Mouse (Mus musculus) forebrain, embryonic 12.5 days (tissue): ENCODE results near the gene Dhx40. TPM values are rescaled to one million over a fixed set of nuclear protein-coding genes. Genes with fewer than 3 reads are reported as not detected.

Experiments
- ATAC-seq: fragments of 200-750 bp; cut with Nextera tagmentation; 2 replicates; pipeline ENCODE4 v1.8.0; 2017; ENCODE audit warnings: moderate TSS enrichment; ENCODE audit not compliant: low FRiP score
- H3K27ac ChIP-seq: fragments of 300-500 bp; sonication (generic); 2 replicates; pipeline ENCODE4 v1.5.1; 2016; ENCODE audit warnings: mild to moderate bottlenecking
- H3K27me3 ChIP-seq: fragments of 300-500 bp; sonication (generic); 2 replicates; pipeline ENCODE4 v1.6.1; 2016; ENCODE audit warnings: mild to moderate bottlenecking
- H3K36me3 ChIP-seq: fragments of 300-500 bp; sonication (generic); replicated peaks from 2 replicates; pipeline ENCODE4 v1.6.1; 2016; ENCODE audit warnings: mild to moderate bottlenecking
- H3K4me1 ChIP-seq: fragments of 300-500 bp; sonication (generic); 2 replicates; pipeline ENCODE4 v1.6.1; 2016
- H3K4me2 ChIP-seq: fragments of 300-500 bp; sonication (generic); 2 replicates; pipeline ENCODE4 v1.6.1; 2016; ENCODE audit warnings: mild to moderate bottlenecking, moderate library complexity
- H3K4me3 ChIP-seq: fragments of 300-500 bp; sonication (generic); replicated peaks from 2 replicates; pipeline ENCODE4 v1.5.1; 2016; ENCODE audit warnings: mild to moderate bottlenecking
- H3K9ac ChIP-seq: fragments of 300-500 bp; sonication (generic); 2 replicates; pipeline ENCODE4 v1.6.1; 2016; ENCODE audit warnings: mild to moderate bottlenecking
- H3K9me3 ChIP-seq: fragments of 300-500 bp; sonication (generic); 2 replicates; pipeline ENCODE4 v1.6.1; 2016
- WGBS: fragments of 180-500 bp; shearing (Covaris S2); methylation state at CpG from one replicate; pipeline ENCODE4 v1.1.7; 2016; 5-methylcytosine and 5-hydroxymethylcytosine counted together
- polyA plus RNA-seq: library from polyadenylated mRNA; unstranded; fragments of >200 nt; fragmentation: Nextera tagmentation; extraction: Ambion mirVana; gene quantifications from 2 replicates; pipeline ENCODE4 v1.2.1, GENCODE M21; 2016

The Dhx40 gene
- polyA plus RNA-seq, 1 experiment from 2014 or later = 44.0 TPM

DNA sequence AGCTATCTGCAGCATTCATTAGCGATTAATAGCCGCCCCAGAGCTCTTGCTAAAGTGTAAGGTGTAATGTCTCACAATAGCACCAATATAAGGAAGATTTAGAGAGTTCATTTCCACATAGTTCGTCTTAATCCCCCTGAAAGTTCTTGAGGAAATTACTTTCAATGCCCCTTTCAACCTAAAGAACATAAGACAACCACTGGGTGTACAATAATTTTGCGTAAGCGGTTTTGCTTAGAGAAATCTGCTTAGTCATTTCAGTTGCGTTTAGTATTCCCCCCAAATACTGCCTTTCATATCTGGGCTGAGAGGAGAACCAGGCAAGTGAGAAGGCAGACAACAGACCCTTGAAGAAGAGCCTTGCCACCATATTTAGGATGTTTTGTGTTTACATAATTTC is 49.0 kb downstream of the Dhx40 start:
- H3K4me1 ChIP-seq = peaks cover 25% of the 10 kb centered on the region
- peak overlapping the region; percentile 72 for H3K4me2 ChIP-seq
- 39% methylated on average over 6 of the region's 6 CpGs for whole genome bisulfite sequencing
- no peaks in the 10 kb centered on the region for H3K9me3 ChIP-seq
- no peaks in the 10 kb centered on the region for H3K36me3 ChIP-seq
- peak overlapping the region; percentile 84 for H3K9ac ChIP-seq
- peak overlapping the region; percentile 96 for H3K27ac ChIP-seq
- no peak for ATAC-seq
- H3K4me3 ChIP-seq = peak overlapping the region; percentile 96
- no peaks in the 10 kb centered on the region for H3K27me3 ChIP-seq

DNA sequence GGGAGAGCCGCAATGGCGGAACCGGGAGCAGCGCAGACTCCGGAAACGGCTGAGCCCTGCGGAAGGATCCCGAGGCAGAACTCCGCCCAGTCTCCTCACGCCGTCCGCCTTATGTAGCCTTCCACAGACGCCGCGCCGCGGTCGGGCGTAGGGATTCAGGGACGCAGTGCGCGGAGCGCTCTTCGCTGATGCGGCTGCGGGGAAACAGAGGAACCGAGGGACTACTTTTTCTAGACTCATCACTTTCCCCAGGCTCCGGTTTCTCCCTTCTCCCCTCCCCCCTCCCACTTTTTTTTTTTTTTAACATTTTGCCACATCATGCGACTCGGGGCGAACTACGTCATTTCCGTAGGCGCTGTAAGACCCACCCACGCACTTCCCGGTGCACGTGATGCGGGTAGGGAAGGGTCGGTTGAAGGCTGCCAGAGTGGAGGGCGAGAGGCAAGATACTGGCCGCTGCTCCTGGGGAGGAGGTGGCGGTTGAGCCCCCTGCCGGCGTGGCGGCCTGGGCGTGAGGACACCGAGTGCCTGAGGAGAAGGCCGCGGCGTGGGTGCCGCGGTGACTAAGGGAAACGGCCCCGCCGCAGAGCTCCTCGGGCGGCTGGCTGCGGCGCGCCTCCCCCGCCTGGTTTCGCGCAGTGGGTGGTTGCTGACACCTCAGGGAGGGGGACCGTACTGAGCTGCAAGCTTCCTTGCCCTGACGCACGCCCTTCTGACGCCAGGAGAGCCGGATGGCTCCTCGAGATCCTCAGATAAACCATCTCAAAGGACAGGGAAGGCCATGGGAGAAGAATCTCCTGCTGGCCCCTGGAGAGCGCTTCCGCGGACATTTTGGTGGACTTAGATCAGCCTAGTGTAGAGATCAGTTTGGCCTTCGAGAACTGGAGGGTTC is 49.8 kb downstream of the Dhx40 start, which contains the start of gene Cltc:
TSS of gene Cltc (minus strand) at position 86 of the 892 bp plus-strand sequence.
- WGBS = under 1% methylated on average over 73 of the region's 73 CpGs
- H3K9me3 ChIP-seq = no peaks in the 10 kb centered on the region
- peak within 1 kb of the TSS; percentile 96 for H3K27ac ChIP-seq
- peak; percentile 97 for ATAC-seq
- no peaks in the 10 kb centered on the region for H3K36me3 ChIP-seq
- H3K4me3 ChIP-seq = peak within 1 kb of the TSS; percentile 96
- H3K9ac ChIP-seq = peak within 1 kb of the TSS; percentile 96
- no peaks in the 10 kb centered on the region for H3K27me3 ChIP-seq
- H3K4me2 ChIP-seq = peak within 1 kb of the TSS; percentile 87
- peaks cover 25% of the 10 kb centered on the region for H3K4me1 ChIP-seq

DNA sequence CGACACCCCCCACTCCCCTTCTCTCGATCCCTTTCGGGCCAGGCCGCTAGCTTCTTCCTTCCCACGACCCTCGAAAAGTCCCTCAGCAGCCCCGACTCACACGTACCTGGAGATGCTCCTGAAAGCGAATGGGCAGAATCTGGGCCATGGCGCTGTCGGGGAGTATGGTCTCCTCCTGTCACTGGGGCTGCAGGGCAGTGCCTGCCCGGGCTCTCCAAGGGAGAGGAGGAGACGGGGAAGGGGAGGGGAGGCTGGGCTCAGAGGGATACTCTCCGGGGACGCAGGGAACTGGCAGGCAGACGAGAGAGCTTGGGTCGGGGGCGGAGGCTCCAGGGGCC is 50.4 kb downstream of the Dhx40 start:
- peaks cover 25% of the 10 kb centered on the region for H3K4me1 ChIP-seq
- no peak for ATAC-seq

DNA sequence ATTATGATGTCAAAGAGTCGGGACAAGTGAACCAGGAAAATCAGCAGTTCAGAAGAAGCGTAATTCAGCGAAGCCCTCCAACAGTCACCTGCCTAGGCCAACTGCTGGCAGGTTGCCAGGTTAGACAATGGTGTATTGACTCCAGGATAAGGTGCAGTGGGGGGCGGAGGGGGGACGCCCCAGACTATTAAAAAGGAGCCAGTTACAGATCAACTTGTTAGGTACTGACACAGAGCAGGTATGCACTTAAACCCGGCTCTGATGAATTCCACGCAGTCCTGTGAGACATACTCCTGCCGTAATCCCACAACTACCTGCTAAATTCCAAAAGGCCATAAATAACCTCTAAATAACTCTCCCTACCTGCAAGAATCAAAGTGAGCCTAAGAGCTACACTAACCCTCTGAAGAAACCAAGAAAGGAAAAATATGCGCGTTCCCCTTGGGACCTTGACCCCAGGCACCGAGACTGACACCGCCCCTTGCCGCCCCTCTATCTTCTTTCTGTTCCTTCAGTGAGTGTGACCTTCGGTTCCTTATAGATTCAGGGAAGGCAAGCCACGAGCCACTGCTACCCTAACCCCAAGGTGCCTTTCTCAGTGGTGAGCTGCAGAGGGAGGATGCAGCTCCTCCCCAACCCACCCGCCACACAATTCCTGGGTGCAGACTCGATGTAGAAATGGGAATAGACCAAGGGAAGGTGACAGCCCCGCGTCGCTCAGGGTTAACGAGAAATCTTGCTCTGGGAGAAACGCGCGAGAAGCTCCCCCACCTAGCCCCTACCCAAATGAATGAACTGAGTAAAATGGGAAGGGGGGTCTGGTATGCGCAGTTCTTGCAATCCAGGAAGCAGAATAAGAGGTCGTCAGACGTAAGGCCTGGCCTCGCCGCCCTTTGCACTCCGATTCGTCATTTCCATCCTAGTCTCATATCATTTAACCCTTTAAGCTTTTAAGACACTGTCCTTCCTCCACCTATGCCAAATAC is 51.1 kb downstream of the Dhx40 start:
- Histone ChIP-seq H3K4me2 (peak overlapping the region; percentile 87), H3K9me3 (no peaks in the 10 kb centered on the region), H3K9ac (peak overlapping the region; percentile 96), H3K27ac (peak overlapping the region; percentile 96), H3K4me1 (peaks cover 25% of the 10 kb centered on the region), H3K36me3 (no peaks in the 10 kb centered on the region), H3K4me3 (peak overlapping the region; percentile 96), H3K27me3 (no peaks in the 10 kb centered on the region)
- 4% methylated on average over 31 of the region's 31 CpGs for WGBS
- peak; percentile 15; the same call in 1 of the 2 replicates for ATAC-seq

More for the DNA sequence above, 50.4 kb downstream of the Dhx40 start:
- under 1% methylated on average over 17 of the region's 18 CpGs for WGBS
- H3K27me3 ChIP-seq = no peaks in the 10 kb centered on the region
- H3K27ac ChIP-seq = peak overlapping the region; percentile 96
- H3K4me2 ChIP-seq = peak overlapping the region; percentile 87
- H3K9me3 ChIP-seq = no peaks in the 10 kb centered on the region
- H3K4me3 ChIP-seq = peak overlapping the region; percentile 96
- H3K9ac ChIP-seq = peak overlapping the region; percentile 96
- no peaks in the 10 kb centered on the region for H3K36me3 ChIP-seq

DNA sequence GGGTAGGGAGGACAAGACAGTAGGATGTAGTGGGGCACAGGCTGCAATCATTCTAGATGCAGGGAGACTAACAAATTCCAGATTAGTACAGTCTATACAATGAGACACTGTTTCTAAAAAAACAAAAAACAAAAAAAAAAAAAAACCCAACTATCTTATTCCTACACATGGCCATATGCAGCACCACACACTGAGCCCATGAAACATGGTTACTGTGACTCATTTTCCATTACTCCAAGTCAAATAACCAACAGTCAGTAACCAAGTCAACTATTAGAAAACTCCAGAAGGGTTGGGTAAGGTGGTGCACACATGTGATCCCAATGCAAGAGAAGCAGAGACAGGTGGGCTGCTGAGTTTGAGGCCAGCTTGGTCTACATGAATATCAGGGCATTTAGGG is 55.1 kb downstream of the Dhx40 start:
- Histone ChIP-seq H3K27me3 (no peaks in the 10 kb centered on the region), H3K36me3 (no peaks in the 10 kb centered on the region; the same call in 1 of the 2 replicates), H3K4me3 (no peak overlapping the region), H3K9ac (no peak overlapping the region), H3K4me2 (no peak overlapping the region), H3K9me3 (no peaks in the 10 kb centered on the region), H3K27ac (no peak overlapping the region), H3K4me1 (peaks cover 24% of the 10 kb centered on the region)
- no peak for ATAC-seq

DNA sequence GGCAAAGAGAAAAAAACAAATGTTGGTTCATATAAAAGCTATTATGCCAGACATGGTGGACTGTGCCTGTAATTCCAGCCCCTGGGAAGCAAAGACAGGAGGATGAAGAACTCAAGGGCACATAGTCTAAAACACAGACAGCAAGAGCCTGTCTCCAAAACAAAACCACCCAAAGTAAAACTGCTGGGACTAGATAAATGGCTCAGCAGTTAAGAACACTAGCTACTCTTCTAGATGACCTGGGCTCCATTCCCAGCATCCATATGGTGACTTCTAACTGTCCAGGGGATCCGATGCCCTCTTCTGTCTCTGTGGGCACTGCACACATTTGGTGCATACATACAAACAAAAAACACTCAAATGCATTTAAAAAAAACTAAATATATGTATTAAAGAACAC is 56.5 kb downstream of the Dhx40 start:
- Histone ChIP-seq H3K36me3 (no peaks in the 10 kb centered on the region; the same call in 1 of the 2 replicates), H3K9me3 (no peaks in the 10 kb centered on the region), H3K9ac (no peak overlapping the region), H3K27ac (no peak overlapping the region), H3K27me3 (no peaks in the 10 kb centered on the region), H3K4me1 (peaks cover 23% of the 10 kb centered on the region), H3K4me2 (no peak overlapping the region), H3K4me3 (no peak overlapping the region)
- no peak for ATAC-seq
- 96% methylated on average over 1 of the region's 1 CpGs for WGBS

DNA sequence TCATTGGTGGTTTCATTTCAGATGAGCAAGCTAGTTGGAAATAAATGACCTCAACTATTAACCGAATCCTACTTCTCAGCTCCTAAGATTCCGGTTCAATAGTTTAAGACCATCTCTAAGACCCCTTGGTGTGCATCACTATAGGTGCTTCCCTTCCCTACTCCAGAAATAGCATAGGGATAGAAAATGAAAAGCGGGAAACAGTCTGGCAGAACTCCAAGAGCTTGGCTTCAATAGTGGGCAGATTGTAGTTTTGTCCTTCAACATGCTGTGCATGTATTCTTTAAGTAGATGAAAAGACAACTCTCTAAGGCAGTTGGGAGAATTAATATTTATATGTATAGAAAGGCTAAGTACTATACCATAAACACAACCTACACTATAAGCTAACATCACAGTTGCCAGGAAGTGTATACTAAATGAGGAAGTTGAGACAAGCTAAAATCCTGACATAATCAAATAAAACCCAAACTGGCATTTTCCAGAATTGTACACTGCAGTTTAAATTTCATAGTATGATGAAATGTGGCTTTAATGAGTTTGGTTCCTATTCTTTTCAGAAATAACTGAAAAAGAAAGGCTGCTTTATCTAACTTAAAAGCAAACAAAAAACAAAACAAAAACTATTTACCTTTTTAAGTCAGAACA is 57.6 kb downstream of the Dhx40 start:
- Histone ChIP-seq H3K27me3 (no peaks in the 10 kb centered on the region), H3K36me3 (no peaks in the 10 kb centered on the region; the same call in 1 of the 2 replicates), H3K4me1 (peaks cover 14% of the 10 kb centered on the region), H3K9me3 (no peaks in the 10 kb centered on the region), H3K9ac (no peak overlapping the region), H3K4me3 (no peak overlapping the region), H3K4me2 (no peak overlapping the region), H3K27ac (no peak overlapping the region)
- 62% methylated on average over 3 of the region's 3 CpGs for WGBS
- no peak for ATAC-seq

DNA sequence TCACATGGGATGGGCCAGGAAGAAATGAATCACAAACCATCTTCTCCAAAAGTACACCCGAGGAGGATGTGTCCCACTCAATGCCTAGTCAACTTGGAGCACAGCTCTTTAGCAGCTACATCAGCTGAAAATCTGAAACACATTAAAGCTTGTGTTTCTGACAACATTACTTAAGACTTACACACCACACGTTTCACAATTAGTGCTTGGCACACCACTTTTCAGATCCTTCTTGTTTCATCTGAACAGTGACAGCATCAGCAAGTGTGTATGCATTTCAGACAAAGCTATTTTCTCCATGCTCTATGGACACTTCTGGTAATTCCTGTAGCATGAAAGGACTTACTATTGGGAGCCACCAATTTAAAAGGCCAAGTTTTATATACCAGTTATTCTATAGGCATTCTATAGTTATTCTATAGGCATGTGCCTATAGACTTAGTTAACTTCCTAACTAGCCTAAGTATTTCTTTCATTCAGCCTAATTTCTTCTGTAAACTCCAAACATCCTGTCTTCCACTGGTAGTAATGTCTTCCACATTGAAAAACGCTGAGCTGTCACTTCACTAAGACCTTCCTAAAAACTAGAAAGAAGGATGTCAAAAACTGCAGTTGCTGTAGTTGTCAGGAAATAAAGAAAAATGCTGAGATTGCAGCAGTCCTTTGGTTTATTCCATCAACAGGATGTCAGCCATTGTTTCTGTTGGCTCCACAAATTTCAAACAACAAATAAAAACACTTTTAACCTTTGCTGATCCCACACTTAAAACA is 61.7 kb downstream of the Dhx40 start:
- no peak for ATAC-seq
- Histone ChIP-seq H3K9ac (no peak overlapping the region), H3K4me2 (no peak overlapping the region), H3K4me3 (no peak overlapping the region), H3K36me3 (no peaks in the 10 kb centered on the region; the same call in 1 of the 2 replicates), H3K27me3 (no peaks in the 10 kb centered on the region), H3K9me3 (no peaks in the 10 kb centered on the region), H3K27ac (no peak overlapping the region), H3K4me1 (peaks cover 9% of the 10 kb centered on the region)
- WGBS = 80% methylated on average over 3 of the region's 3 CpGs

DNA sequence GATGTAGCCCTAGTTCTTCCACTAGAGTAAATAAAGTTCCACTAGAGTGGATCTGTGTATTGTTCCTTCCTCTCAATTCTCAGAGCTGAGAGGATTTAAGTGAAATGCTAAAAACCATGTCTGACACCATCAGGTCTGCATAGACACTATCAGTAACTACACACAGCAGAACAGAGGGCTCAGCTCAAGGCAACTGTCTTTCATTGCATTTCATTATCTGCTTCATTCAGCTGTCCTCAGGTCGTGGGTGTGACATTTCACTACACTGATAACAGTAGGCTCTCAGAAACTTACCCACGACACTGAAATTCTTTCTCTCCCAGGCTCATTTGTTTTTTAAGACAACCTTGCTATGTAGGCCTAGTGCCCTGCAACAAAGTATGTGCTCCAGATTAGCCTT is 64.9 kb downstream of the Dhx40 start:
- ATAC-seq = no peak
- no peak overlapping the region for H3K27ac ChIP-seq
- H3K4me3 ChIP-seq = no peak overlapping the region
- no peak overlapping the region for H3K9ac ChIP-seq
- peaks cover 4% of the 10 kb centered on the region; the same call in 1 of the 2 replicates for H3K4me1 ChIP-seq
- no peaks in the 10 kb centered on the region for H3K9me3 ChIP-seq
- H3K36me3 ChIP-seq = no peaks in the 10 kb centered on the region
- no peak overlapping the region for H3K4me2 ChIP-seq
- WGBS = 71% methylated on average over 2 of the region's 2 CpGs
- H3K27me3 ChIP-seq = no peaks in the 10 kb centered on the region

DNA sequence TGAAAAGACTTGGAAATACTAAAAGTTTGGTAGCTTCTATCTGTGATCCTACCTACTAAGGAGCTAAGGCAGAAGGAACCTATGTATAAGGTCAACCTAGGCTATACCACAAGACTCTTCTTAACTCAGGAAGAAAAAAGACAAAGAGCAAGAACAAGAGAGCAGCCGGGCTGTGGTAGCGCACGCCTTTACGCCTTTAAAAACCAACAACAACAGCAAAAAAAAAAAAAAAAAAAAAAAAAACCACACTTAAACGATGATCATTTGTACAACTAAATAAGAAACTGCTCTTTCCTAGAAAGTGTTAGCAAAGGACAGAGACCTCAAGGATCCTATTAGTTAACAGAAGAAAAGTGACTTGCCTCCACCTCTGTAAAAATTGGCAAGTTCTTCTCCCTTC is 66.0 kb downstream of the Dhx40 start:
- WGBS = 97% methylated on average over 5 of the region's 5 CpGs
- Histone ChIP-seq H3K36me3 (no peaks in the 10 kb centered on the region), H3K4me3 (no peak overlapping the region), H3K4me2 (no peak overlapping the region), H3K27me3 (no peaks in the 10 kb centered on the region), H3K9me3 (no peaks in the 10 kb centered on the region), H3K27ac (no peak overlapping the region), H3K9ac (no peak overlapping the region), H3K4me1 (no peaks in the 10 kb centered on the region; the same call in 1 of the 2 replicates)
- no peak for ATAC-seq

DNA sequence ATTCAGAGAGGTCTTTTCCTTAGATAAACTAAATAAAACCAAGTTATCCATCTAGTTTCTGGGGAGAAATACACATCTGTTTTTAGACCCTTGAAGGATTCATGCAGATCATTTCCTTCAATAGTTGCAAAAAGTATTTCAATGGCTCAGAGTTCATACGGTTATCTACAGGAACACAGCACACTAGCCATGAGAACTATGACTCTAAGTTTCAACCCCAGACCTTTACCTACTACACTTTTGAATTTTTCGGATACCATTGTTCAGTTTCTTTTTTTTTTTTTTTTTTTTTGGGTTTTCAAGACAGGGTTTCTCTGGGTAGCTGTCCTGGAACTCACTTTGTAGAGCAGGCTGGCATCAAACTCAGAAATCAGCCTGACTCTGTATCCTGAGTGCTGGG is 68.1 kb downstream of the Dhx40 start:
- no peaks in the 10 kb centered on the region for H3K36me3 ChIP-seq
- 91% methylated on average over 2 of the region's 2 CpGs for WGBS
- H3K4me1 ChIP-seq = no peaks in the 10 kb centered on the region
- no peak for ATAC-seq
- no peaks in the 10 kb centered on the region for H3K9me3 ChIP-seq
- H3K27me3 ChIP-seq = no peaks in the 10 kb centered on the region
- H3K4me2 ChIP-seq = no peak overlapping the region
- H3K4me3 ChIP-seq = no peak overlapping the region
- H3K27ac ChIP-seq = no peak overlapping the region
- H3K9ac ChIP-seq = no peak overlapping the region
